Mouse (Mus musculus): ENCODE data around the gene Oaz1. TPM values are rescaled to one million over a fixed set of nuclear protein-coding genes. Genes with fewer than 3 reads are reported as not detected.

The Oaz1 gene
- polyA plus RNA-seq, 1 experiment from 2014 or later, result 1,581 TPM

DNA sequence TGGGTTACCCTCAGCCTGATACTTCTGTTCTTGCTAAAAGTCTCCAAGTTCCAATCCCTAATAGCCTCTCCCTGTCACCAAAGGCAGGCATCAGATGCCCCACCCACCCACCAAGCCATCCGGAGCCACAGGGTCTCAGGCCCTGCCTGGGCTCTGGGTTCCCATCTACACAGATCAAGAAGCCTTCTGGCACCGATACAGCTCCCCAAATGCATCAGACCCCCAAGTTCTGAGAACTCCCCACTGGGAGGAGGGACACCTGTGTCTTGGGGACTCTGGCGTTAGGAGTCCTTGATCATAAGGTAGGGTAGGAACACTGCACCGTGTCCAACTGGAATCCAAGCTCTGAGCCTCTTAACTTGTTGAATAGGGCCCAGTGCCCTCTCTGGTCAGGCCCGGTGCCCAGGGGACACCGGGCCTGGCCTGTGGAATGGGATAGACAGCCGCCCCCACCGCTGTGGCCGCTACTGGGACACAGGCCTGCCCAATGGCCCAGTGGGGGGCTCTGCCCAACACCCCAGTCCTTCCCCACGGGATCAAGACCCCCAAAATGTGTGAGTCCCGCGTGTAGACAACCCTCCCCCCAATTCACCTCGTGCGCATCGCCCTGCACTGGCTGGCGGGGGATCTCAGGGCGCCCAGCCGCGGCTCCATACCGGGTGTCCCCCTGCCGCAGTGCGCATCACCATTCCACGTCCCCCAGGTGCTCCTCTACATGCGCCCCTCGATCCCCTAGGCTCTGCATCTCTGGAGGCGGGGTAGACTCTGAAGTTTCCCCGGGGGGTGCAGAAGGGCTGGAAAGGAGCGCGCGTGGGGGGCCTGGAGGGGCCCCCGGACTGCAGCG, 16.9 kb downstream of the Oaz1 start:
- Histone ChIP-seq H3K4me3 (peak overlapping the region; percentile 47), H3K4me2 (peak overlapping the region; percentile 86), H3K9ac (peak overlapping the region; percentile 72), H3K36me3 (ENCODE audit: poor library complexity, severe bottlenecking) (no peaks in the 10 kb centered on the region), H3K4me1 (peaks cover 15% of the 10 kb centered on the region), H3K27ac (no peak overlapping the region), H3K27me3 (peaks cover 41% of the 10 kb centered on the region), H3K9me3 (replicated peaks) (no peaks in the 10 kb centered on the region)
- WGBS, result 8% methylated on average over 31 of the region's 32 CpGs
- ATAC-seq, result 0 out of 2 replicates have a peak, but pooled peaks have one; percentile 24

DNA sequence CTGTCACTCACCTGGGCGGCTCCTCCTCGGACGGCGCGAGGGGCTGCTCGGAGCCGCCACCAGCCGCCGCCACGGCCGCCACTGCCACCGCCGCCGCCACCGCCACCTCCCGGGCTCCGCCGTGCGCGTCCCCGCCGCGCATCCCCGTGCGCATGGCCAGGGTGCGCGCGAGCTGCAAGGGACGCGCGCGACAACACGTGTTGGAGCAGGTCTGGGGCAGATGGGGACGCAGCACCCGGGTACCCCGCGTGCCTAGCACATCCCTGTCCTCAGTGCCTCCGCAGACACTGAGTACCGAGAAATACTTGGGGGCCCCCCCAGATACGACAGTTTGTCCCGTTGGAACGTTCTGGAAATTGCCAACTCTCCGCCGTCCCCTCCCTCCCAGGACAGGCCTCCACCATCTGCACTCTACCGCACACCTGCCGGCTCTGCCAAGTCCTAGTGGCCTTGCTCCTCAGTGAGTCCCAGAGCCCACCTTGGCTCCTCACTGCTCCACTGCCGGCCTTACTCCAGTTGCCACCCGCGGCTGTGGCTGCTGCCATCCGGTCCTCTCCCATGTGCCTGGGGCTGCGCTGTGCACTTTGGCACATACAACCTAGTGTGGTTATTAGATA, 17.6 kb downstream of the Oaz1 start, which contains the start of gene Lingo3:
TSS of gene Lingo3 (minus strand) at position 109 of the 617 bp plus-strand sequence.
- WGBS, result 5% methylated on average over 43 of the region's 51 CpGs
- H3K27me3 ChIP-seq, result peaks cover 41% of the 10 kb centered on the region
- H3K4me3 ChIP-seq, result peak within 1 kb of the TSS; percentile 47
- no peaks in the 10 kb centered on the region for H3K36me3 ChIP-seq (ENCODE audit: poor library complexity, severe bottlenecking)
- H3K9ac ChIP-seq, result peak within 1 kb of the TSS; percentile 72
- peak; percentile 59 for ATAC-seq
- peak within 1 kb of the TSS; percentile 86 for H3K4me2 ChIP-seq
- H3K4me1 ChIP-seq, result peaks cover 15% of the 10 kb centered on the region
- no peaks in the 10 kb centered on the region for H3K9me3 ChIP-seq (replicated peaks)
- no peak within 1 kb of the TSS for H3K27ac ChIP-seq

DNA sequence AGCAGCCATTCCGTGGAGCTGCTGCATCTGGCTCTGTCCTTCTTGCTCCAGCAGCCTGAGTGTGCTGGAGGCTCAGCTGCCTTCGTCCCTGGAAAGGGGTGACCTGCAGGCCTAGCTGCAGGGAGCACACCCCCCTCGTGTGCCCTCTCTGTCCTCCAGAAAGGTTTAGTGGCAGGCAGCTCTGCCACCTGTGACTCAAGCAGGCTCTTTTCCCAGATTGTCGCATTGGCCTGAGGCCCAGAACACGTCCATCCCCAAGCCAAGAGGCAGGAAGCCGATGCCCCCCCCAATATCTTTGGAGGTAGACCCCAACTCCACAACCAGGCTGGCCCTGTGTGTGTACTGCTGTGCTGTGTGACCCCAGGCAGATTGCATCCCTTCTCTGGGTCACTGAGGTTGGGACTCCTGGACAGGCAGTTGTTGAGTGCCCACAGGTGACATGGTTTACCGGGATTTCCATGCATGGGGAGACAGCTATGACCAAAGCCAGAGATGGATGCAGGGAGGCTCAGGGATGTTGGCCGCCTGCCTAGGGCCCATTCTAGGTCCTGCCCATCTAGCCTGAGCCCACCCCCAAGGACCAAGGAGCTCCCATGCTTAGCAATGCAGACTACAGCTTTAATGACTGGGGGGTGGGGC, 18.7 kb downstream of the Oaz1 start:
- no peak overlapping the region for H3K9ac ChIP-seq
- H3K4me1 ChIP-seq, result peaks cover 15% of the 10 kb centered on the region
- H3K4me3 ChIP-seq, result no peak overlapping the region
- no peak overlapping the region for H3K27ac ChIP-seq
- H3K9me3 ChIP-seq (replicated peaks), result no peaks in the 10 kb centered on the region
- H3K4me2 ChIP-seq, result no peak overlapping the region
- WGBS, result 64% methylated on average over 8 of the region's 8 CpGs
- ATAC-seq, result no peak
- H3K36me3 ChIP-seq (ENCODE audit: poor library complexity, severe bottlenecking), result peaks cover 8% of the 10 kb centered on the region; the same call in 1 of the 2 replicates
- peaks cover 41% of the 10 kb centered on the region for H3K27me3 ChIP-seq

DNA sequence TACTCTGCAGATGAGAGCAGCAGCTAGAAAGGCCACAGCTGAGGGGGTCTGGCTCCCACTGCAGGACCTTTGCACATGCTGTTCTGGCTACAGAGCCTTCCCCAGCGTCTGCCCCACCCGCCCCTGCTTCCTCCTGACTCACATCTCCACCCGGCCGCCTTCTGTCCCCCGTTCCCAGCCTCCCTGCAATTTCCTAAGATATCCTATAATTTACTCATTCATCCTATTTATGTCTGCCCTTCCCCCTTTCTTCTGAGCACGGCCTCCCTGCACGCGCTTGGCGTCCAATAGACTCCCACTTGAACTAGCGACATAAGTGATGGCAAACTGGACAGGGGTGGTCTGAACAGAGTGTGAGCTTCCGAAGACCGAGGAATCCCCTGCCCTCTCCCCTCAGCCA, 19.3 kb downstream of the Oaz1 start:
- Histone ChIP-seq H3K4me2 (no peak overlapping the region), H3K27me3 (peaks cover 41% of the 10 kb centered on the region), H3K4me3 (no peak overlapping the region), H3K4me1 (peaks cover 15% of the 10 kb centered on the region), H3K9ac (no peak overlapping the region), H3K36me3 (ENCODE audit: poor library complexity, severe bottlenecking) (peaks cover 12% of the 10 kb centered on the region; the same call in 1 of the 2 replicates), H3K27ac (no peak overlapping the region), H3K9me3 (replicated peaks) (no peaks in the 10 kb centered on the region)
- no peak for ATAC-seq
- 81% methylated on average over 12 of the region's 12 CpGs for whole genome bisulfite sequencing

DNA sequence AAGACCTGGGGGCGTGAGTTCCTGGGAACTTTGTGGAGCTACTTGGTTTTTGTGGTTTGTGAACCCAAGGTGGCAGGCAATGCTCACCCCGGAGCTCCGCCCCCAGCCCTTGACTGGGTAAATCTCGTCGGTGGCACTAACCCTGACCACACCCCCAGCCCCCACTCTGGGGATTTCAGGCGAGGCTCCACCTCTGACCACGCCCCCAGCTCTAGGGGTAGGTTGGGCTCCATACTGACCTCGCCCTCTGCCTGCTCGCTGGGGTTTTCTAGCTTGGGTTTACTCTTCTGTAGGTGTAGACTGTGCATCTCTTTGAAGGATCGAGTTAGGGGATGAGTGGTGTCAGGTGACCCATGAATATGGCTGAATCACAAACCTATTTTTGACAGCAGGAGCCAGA, 22.1 kb downstream of the Oaz1 start:
- 10% methylated on average over 10 of the region's 10 CpGs for WGBS
- no peak overlapping the region for H3K4me2 ChIP-seq
- no peak for ATAC-seq
- no peak overlapping the region for H3K27ac ChIP-seq
- H3K9ac ChIP-seq, result no peak overlapping the region
- no peaks in the 10 kb centered on the region for H3K9me3 ChIP-seq (replicated peaks)
- H3K36me3 ChIP-seq (ENCODE audit: poor library complexity, severe bottlenecking), result peaks cover 35% of the 10 kb centered on the region
- no peak overlapping the region for H3K4me3 ChIP-seq
- peaks cover 24% of the 10 kb centered on the region for H3K27me3 ChIP-seq
- peaks cover 12% of the 10 kb centered on the region for H3K4me1 ChIP-seq

DNA sequence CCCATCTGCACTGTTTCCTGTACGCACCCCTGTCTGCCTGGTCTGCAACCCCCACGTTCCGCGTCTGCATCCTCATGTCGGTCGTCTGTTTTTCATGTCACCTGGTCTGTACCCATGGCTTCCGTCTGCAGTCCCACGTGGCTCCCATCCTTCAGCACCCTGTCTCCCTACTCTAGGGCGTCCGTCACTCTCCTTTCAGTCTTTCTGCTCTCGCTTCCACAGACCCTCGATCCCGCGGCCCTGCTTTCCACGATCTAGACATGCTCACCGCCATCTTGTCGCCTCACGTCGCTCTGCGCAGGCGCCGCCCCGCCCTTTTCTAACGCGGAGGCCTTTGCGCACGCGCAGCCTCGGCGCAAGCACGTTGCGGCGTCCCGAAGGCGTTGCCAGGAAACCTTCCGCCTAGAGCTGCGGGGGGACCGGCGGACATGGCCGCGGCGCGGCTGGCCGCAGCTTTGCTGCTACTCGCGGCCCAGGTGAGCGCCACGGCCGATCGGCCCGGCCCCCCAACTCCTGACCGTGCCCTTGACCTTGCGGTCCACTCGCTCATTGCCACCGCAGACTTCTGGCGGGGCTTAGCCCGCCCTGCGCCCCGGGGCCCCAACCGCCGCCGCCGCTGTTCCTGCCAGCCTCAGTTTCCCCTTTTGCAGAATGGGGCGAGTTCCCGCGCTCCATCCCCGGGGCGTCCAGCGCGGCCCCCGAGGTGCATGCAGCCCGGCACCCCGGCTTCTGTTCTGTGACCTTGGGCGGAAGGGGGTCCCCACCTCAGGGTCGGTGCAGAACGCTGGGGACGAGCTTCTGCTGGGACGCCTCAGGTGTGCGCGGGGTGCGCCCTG, 28.7 kb downstream of the Oaz1 start, which contains the start of the genes Lsm7 and Sppl2b:
TSS of gene Lsm7 (minus strand) at position 297 of the 836 bp plus-strand sequence.
TSS of gene Sppl2b (plus strand) at position 363 of the 836 bp plus-strand sequence.
- H3K4me1 ChIP-seq, result peaks cover 42% of the 10 kb centered on the region
- no peaks in the 10 kb centered on the region for H3K27me3 ChIP-seq
- peak within 1 kb of the TSS; percentile 97 for H3K4me2 ChIP-seq
- peak within 1 kb of the TSS; percentile 77 for H3K4me3 ChIP-seq
- no peak within 1 kb of the TSS for H3K27ac ChIP-seq
- H3K36me3 ChIP-seq (ENCODE audit: poor library complexity, severe bottlenecking), result peaks cover 32% of the 10 kb centered on the region
- H3K9ac ChIP-seq, result peak within 1 kb of the TSS; percentile 89
- H3K9me3 ChIP-seq (replicated peaks), result no peaks in the 10 kb centered on the region
- peak; percentile 85 for ATAC-seq
- WGBS, result under 1% methylated on average over 81 of the region's 81 CpGs

DNA sequence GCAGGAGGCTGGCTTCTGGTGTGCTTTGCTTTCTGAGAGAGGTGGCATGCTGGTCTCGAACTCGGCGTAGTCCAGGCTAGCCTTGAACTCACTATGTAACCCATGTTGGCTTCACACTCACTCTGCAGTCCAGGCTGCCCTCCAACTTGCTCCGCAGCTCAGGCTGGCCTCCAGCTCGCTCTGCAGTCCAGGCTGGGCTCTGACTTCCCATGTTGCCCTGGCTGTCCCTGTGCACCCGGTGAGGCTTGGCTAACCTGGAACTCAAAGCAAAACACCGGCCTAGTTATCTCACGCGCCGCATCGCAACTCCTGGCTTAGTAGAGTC, 29.3 kb downstream of the Oaz1 start:
- 18% methylated on average over 11 of the region's 11 CpGs for WGBS
- Histone ChIP-seq H3K27ac (no peak overlapping the region), H3K36me3 (ENCODE audit: poor library complexity, severe bottlenecking) (peaks cover 27% of the 10 kb centered on the region), H3K4me3 (peak overlapping the region; percentile 77), H3K9me3 (replicated peaks) (no peaks in the 10 kb centered on the region), H3K27me3 (no peaks in the 10 kb centered on the region), H3K4me1 (peaks cover 42% of the 10 kb centered on the region), H3K9ac (peak overlapping the region; percentile 89), H3K4me2 (peak overlapping the region; percentile 97)
- 0 out of 2 replicates have a peak, but pooled peaks have one; percentile 7 for ATAC-seq

DNA sequence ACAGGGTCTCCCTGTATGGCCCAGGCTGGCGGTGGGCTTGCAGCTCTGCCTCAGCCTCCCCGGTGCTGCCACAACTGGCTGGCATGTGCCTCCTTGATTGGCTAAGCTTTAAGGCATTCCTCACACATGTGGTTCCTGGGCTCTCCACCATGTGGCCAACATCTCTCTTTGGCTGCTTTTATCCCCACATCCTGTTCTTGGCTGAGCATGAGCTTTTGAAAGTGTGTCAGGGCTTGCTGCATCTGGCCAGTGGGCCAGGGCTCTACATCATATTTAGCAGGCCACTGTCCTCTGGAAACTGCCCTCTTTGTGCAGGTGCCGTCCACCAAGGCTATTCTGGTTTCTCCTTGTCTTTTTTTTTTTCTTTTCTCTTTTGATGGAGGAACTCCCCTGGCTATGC, 29.8 kb downstream of the Oaz1 start:
- WGBS, result 67% methylated on average over 3 of the region's 3 CpGs
- peaks cover 42% of the 10 kb centered on the region for H3K4me1 ChIP-seq
- peak overlapping the region; percentile 77 for H3K4me3 ChIP-seq
- peaks cover 25% of the 10 kb centered on the region for H3K36me3 ChIP-seq (ENCODE audit: poor library complexity, severe bottlenecking)
- H3K27me3 ChIP-seq, result no peaks in the 10 kb centered on the region
- no peak for ATAC-seq
- H3K9ac ChIP-seq, result peak overlapping the region; percentile 89
- H3K9me3 ChIP-seq (replicated peaks), result no peaks in the 10 kb centered on the region
- H3K4me2 ChIP-seq, result peak overlapping the region; percentile 97
- no peak overlapping the region for H3K27ac ChIP-seq

DNA sequence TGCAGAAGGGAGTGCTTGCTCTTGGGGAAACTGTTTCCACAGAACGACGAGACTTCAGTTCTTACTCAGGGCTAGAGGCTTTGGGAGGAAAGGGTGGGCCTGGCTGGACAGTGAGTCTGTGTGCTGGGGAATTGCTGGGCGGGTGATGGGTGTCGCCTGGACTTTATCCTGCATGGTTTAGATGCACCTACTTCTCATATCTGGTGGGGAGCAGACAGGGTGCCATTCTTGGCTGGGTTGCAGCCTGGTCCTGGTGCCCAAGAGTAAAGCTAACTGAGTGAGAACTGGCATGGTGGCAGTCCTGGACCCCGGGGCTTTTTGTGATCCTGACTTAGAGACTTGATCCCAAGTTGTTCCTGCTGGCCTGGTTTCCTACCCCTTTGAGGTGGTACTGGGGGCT, 30.5 kb downstream of the Oaz1 start:
- ATAC-seq, result no peak
- peaks cover 25% of the 10 kb centered on the region for H3K36me3 ChIP-seq (ENCODE audit: poor library complexity, severe bottlenecking)
- H3K4me3 ChIP-seq, result no peak overlapping the region
- no peaks in the 10 kb centered on the region for H3K9me3 ChIP-seq (replicated peaks)
- H3K27me3 ChIP-seq, result no peaks in the 10 kb centered on the region
- peak overlapping the region; percentile 97; the same call in 1 of the 2 replicates for H3K4me2 ChIP-seq
- H3K27ac ChIP-seq, result no peak overlapping the region
- 86% methylated on average over 5 of the region's 5 CpGs for WGBS
- H3K9ac ChIP-seq, result peak overlapping the region; percentile 89; the same call in 1 of the 2 replicates
- peaks cover 42% of the 10 kb centered on the region for H3K4me1 ChIP-seq

DNA sequence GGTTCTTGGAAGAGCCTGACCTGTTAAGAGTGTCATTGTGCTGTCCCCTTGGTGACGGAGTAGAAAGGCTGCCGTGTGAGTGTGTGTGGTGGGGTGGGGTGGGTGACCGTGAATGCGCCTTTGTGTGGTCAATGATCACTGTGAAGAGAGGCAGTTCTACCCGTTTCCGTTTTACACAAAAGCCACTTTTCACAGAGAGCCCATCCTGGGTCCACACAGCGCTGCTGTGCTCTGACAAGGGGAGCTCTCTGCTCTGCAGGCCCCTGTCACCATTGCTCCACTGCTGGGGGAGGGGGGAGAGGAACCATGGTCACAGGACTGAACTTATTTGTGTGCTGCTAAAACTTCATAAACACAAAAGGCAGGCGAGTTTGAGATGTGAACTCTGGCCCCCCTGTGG, 30.9 kb downstream of the Oaz1 start:
- Histone ChIP-seq H3K27me3 (no peaks in the 10 kb centered on the region), H3K4me1 (peaks cover 42% of the 10 kb centered on the region), H3K9ac (peak overlapping the region; percentile 89), H3K27ac (no peak overlapping the region), H3K9me3 (replicated peaks) (no peaks in the 10 kb centered on the region), H3K36me3 (ENCODE audit: poor library complexity, severe bottlenecking) (peaks cover 25% of the 10 kb centered on the region), H3K4me2 (peak overlapping the region; percentile 97; the same call in 1 of the 2 replicates), H3K4me3 (no peak overlapping the region)
- ATAC-seq, result no peak
- 31% methylated on average over 8 of the region's 8 CpGs for WGBS

DNA sequence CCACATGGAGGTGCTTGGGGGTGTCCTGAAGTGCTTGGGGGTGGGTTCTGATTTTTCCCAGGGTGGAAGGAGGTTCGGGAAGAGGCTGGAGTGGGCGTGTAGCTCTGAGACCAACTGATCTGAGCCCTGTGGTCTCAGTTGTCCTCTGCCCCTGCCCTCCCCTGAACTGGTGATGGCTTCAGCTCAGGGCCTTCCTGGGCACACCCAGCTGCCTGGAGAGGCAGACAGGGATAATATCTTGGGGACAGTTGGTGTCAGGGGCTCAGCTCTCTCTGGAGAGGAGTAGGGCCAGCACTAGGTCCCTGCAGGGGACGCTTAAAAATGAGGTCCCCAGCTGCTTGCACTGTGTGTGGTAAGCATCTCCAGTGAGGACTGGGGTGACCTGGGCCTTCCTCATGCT, 31.4 kb downstream of the Oaz1 start:
- H3K9ac ChIP-seq, result peak overlapping the region; percentile 89
- no peaks in the 10 kb centered on the region for H3K9me3 ChIP-seq (replicated peaks)
- no peak overlapping the region for H3K4me3 ChIP-seq
- no peak for ATAC-seq
- H3K27me3 ChIP-seq, result no peaks in the 10 kb centered on the region
- peaks cover 27% of the 10 kb centered on the region for H3K36me3 ChIP-seq (ENCODE audit: poor library complexity, severe bottlenecking)
- 55% methylated on average over 3 of the region's 3 CpGs for WGBS
- no peak overlapping the region for H3K4me2 ChIP-seq
- no peak overlapping the region for H3K27ac ChIP-seq
- peaks cover 42% of the 10 kb centered on the region for H3K4me1 ChIP-seq
